Mouse (Mus musculus) layer of hippocampus, adult 2 months (tissue): ENCODE data around the gene Ormdl2. TPM values are rescaled to one million over a fixed set of nuclear protein-coding genes. Genes with fewer than 3 reads are reported as not detected.
A peak's percentile ranks its signal among the peaks of the same experiment; 100 is the strongest.
"Not testable (repeated sequence)": the region's sequence is repeated elsewhere in the genome, so short reads cannot be mapped to it uniquely, and the experiment has no call there.

Experiments
- DNase-seq, 2 experiments: peaks; one replicate each; pipeline ENCODE4 v3.0.0; 2022; ENCODE audit warnings: low spot score in 2 of 2
- H3K27ac ChIP-seq: fragments of 200-600 bp; 2 replicates; pipeline ENCODE4 v1.8.1; 2022
- H3K4me3 ChIP-seq: fragments of 200-600 bp; 2 replicates; pipeline ENCODE4 v1.8.1; 2022; ENCODE audit warnings: mild to moderate bottlenecking
- CTCF ChIP-seq: fragments of 200-600 bp; conservative IDR thresholded peaks from 2 replicates; pipeline ENCODE4 v1.8.1; 2022; ENCODE audit warnings: antibody characterized with exemption, mild to moderate bottlenecking, moderate library complexity
- total RNA-seq, 2 experiments: library from RNA; stranded (reverse); gene quantifications; 2 replicates each; pipeline ENCODE4 v1.2.3; 2021

Gene Ormdl2
- total RNA-seq, 2 experiments from 2014 or later = 6.7 to 8.4 TPM

DNA sequence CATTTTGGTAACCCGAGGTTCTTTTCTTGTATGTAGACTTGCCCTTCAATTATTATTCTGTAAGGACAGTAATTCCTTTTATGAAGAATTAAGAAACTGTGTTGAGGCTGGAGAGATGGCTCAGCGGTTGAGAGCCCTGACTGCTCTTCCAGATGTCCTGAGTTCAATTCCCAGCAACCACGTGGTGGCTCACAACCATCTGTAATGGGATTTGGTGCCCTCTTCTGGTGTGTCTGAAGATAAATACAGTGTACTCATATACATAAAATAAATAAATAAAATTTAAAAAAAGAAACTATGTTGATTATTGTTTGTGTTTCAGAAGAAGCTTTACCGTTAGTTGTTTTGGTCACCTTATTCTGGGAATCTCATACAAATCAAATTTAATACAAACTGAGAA, 1.6 kb upstream of the Ormdl2 start:
- not testable (repeated sequence) for H3K27ac ChIP-seq, DNase-seq
- peak; percentile 59 for TF ChIP-seq CTCF
- peak overlapping the region; percentile 83 for H3K4me3 ChIP-seq

DNA sequence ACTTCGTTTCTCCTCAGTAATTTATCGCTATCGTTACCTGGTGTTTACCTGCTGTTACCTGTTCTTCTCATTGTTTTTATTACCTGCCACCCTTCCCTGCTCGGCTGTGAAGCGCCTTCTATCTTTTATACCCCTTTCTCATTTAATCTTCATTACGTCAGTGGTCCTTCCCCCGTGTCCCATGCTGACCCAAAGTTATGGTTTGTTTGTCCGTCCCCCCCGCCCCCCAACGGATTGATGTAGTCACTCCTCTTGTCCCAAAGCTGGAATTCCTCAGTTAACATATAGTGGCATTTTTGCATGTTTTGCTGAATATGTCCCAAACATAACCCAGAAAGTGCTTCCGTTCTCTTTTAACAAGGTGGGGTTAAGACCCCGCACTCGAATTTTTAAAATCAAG, 690 bp upstream of the Ormdl2 start:
- TF ChIP-seq CTCF = no peak
- no peak for DNase-seq
- peak overlapping the region; percentile 83 for H3K4me3 ChIP-seq
- H3K27ac ChIP-seq = peak overlapping the region; percentile 88

DNA sequence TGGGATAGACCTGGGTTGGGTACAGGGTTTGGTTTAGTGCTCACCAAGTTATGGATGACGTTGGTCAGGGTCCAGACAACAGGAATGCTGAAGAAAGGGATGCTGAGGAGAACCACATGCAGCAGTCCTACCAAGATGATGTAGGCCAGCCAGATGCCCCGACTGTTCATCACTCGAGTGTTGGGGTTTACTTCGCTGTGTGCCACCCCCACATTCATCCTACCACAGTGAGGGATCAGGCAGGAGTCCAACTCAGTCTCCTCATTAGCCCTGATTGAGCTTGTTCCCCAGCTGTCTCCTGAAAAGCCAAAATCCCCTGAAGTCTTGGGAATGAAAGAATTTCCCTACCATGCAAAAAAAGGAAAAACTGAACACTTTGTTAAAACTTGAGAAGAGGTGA, 1.2 kb downstream of the Ormdl2 start:
- TF ChIP-seq CTCF = no peak
- DNase-seq = peak in 1 of 2 experiments; percentile 55

DNA sequence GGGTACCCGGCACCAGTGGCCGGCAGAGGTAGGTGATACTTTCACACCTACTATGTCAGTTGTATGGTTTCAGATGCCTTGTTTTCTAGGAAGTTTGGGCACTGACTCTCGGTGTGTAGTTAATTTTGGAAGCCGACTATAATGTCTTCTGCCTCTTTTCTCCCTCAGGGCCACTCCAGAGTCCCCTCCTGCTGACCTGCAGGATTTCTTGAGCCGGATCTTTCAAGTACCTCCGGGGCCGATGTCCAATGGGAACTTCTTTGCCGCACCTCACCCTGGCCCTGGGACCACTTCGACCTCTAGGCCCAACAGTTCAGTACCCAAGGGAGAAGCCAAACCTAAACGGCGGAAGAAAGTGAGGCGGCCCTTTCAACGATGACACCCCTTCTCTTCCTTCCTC, 4.4 kb downstream of the Ormdl2 start, which contains the start of gene Sarnp:
Gene Sarnp (plus strand): TSS at position 301 of the 400 bp plus-strand sequence.
- H3K4me3 ChIP-seq = no peak within 1 kb of the TSS
- no peak for TF ChIP-seq CTCF
- no peak for DNase-seq
- no peak within 1 kb of the TSS for H3K27ac ChIP-seq

More for the DNA sequence above, 1.2 kb downstream of the Ormdl2 start:
- Histone ChIP-seq H3K4me3 (no peak overlapping the region), H3K27ac (no peak overlapping the region)

DNA sequence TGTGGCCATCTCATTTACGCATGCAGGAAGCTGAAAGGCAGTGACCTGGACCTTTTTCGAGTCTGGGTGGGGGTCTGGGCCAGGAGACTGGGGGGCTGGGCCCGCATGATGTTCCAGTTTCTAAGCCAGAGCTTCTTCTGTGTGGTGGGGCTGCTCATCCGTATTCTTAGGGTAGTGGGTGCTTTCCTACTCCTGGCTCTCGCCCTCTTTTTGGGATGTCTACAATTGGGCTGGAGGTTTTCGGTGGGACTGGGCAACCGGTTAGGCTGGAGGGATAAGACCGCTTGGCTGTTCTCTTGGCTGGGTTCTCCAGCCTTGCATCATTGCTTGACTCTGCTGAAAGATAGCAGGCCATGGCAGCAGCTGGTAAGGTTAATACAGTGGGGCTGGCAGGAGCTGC, 14.4 kb downstream of the Ormdl2 start:
- TF ChIP-seq CTCF = no peak
- no peak for DNase-seq
- 0 out of 2 replicates have a peak overlapping the region, but pooled peaks have one; percentile 4 for H3K27ac ChIP-seq
- H3K4me3 ChIP-seq = peak overlapping the region; percentile 94

DNA sequence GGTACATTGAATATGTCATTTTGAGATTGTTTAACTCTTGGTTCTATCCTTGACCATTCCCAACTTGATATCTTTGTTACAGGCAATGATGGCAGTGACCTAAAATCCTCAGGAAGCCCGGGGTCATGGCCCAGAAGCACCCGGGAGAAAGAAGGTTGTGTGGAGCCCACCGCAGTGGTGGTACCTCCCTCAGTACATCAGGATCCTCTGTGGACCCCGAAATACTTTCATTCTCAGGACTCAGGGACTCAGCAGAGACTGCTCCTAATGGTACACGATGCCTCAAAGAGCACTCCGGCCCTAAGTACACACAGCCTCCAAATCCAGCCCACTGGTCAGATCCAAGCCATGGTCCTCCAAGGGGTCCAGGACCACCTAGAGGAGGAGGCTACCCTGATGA, 15.4 kb downstream of the Ormdl2 start:
- H3K4me3 ChIP-seq = peak overlapping the region; percentile 94
- H3K27ac ChIP-seq = peak overlapping the region; percentile 46; the same call in 1 of the 2 replicates
- no peak for DNase-seq
- TF ChIP-seq CTCF = no peak

DNA sequence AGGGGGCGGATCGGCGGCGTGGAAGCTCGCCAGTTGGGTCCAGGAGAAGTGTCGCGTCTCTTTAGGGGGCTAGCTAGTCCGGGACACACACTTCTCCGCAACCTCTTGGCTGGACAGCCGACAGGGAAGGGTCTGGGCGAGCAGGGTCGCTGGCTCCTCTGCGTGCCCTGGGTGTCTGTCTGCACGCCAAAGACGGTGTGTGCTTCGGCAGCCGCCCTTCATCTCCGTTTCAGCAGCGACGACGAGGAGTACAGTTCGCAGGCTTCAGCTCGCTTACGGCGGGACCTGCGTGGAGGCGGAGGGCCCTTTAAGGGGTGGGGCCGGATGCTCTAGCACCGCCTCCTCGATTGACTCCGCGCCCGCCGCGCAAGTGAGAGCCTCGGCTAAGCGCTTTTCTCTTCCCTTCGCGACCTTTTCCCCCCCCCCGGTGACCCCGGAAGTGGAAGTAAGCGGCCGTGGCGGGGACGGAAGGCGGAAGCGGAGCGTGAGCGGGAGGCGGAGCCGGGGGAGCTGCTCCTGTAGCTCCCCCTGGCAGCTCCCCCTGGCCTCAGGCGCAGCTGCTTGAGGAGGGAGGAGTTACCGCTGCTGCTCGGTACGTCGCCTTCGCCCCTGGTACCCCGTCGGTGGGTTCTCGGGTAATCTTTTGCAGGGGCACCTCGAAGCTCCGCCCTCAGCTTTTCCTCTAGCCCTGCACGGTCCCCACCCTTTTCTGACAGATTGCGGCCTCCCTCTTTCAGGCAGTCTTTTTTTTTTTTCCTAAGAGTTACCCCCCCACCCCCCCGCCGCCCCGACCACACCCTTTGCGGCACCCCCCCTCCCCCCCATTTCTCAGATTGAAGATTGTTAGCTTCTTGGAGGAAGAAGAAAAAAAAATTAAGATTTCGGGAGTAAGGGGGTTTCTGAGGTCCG, 16.1 kb downstream of the Ormdl2 start:
- TF ChIP-seq CTCF = peak; percentile 49
- H3K4me3 ChIP-seq = peak overlapping the region; percentile 94
- peak overlapping the region; percentile 98 for H3K27ac ChIP-seq
- peak; percentile 92 to 95 for DNase-seq

DNA sequence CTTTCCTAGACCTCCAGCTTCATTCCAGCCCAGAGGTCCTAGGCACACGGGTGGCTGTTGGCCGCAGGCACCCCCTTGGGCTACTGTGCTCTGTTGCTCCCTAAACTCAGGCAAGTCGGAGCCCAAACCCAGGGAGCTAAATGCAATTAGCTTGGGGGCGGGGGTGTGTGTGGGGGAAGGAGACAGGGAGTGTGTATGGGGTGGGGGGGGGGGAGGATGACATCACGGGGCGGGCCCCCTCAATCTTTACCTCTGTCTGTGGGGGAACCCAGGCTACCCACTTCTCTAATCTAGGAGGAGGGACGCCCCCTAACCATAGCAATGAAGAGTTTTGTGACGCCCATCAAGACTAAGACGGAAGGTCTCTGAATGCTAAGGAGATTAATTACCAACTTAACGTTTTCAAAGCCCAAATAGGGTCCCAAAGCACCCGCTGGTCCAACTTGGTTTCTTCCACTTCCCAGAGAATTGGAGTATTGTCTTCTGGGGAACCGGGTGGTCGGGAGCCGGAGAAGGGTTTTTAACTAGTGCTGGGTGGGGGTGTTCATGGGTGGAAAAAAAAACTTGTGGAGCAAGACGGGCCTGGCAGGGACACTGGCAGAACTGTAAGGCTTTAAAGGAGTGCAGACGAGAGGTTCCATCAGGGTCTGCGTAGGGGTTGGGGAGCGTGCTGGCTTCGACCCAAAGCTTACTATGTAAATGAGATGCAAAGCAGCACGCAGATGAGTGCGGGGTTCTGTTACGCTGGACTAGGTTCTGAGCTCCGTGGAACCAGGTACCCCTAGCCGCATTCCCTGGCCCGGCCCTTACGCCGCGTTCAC, 17.0 kb downstream of the Ormdl2 start, which contains the start of gene Tmem198b:
Gene Tmem198b (minus strand): TSS at position 100 of the 821 bp plus-strand sequence.
- H3K27ac ChIP-seq = peak within 1 kb of the TSS; percentile 98
- H3K4me3 ChIP-seq = peak within 1 kb of the TSS; percentile 94
- peak; percentile 62 to 67 for DNase-seq
- TF ChIP-seq CTCF = no peak

DNA sequence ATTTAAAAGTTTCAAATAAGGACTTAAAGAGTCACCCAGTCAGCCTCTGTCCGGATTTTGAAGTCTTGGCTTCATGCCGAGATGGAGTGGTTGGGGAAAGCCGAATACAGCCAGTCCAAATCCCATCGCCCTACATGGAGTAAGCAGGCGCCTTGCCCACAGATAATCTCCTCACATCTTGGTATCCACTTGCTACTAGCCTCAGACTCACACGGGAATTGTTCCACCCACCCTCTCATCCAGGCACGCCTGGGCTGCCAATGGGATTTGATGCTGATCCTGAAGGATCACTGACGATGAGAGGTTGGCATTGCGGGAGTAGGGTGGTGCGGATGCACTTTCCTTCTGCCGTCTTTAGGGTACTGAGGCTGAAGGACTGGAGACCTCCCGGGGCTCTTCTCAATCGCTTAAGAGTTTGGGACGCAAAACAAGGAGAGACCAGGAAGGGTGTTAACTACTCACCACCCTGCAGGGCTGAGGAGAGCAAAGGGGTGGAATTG, 17.6 kb downstream of the Ormdl2 start, which contains the start of gene Dnajc14:
Gene Dnajc14 (plus strand): TSS at position 292 of the 500 bp plus-strand sequence.
- no peak for TF ChIP-seq CTCF
- DNase-seq = peak; percentile 71 to 78
- Histone ChIP-seq H3K27ac (peak within 1 kb of the TSS; percentile 98), H3K4me3 (peak within 1 kb of the TSS; percentile 94)

DNA sequence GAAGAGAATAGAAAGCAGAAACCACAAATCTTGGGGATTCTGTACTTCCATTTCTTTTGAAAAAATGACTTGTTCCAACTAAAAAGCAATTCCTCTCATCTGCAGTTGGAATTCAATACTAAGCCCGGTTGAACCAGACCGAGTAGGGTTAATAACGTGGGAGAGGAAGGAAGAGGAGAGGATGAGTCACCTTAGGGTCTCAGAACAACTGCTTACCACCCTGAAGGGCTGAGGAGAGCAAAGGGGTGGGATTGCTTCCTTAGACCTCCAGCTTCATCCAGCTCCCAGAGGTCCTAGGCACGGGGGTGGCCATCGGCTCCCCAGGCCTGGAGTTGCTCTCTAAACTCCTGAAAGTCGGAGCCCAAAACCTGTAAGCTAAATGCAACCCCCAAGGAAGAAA, 18.1 kb downstream of the Ormdl2 start:
- H3K27ac ChIP-seq = peak overlapping the region; percentile 98
- no peak for TF ChIP-seq CTCF
- no peak for DNase-seq
- peak overlapping the region; percentile 94 for H3K4me3 ChIP-seq

DNA sequence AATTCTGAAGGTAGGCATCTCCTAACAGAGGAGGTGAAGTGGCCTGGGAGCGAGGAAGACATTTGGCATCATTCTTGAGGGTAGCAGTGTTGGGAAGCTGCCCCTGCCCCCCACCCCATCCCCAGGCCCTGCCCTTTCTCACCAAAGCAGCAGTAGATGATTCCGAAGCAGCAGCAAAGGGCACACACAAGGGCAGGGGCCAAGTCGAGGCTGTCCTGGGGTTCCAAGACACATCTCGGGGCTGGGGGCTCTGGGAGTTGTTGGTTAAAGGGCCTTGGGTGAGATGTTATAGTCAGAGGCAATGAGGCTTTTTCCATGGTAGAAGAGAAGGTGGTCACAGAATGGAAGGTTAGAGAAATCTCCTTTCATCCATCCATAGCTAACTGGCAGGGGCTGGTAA, 18.5 kb downstream of the Ormdl2 start:
- Histone ChIP-seq H3K4me3 (peak overlapping the region; percentile 94), H3K27ac (peak overlapping the region; percentile 98; the same call in 1 of the 2 replicates)
- no peak for TF ChIP-seq CTCF
- DNase-seq = no peak

DNA sequence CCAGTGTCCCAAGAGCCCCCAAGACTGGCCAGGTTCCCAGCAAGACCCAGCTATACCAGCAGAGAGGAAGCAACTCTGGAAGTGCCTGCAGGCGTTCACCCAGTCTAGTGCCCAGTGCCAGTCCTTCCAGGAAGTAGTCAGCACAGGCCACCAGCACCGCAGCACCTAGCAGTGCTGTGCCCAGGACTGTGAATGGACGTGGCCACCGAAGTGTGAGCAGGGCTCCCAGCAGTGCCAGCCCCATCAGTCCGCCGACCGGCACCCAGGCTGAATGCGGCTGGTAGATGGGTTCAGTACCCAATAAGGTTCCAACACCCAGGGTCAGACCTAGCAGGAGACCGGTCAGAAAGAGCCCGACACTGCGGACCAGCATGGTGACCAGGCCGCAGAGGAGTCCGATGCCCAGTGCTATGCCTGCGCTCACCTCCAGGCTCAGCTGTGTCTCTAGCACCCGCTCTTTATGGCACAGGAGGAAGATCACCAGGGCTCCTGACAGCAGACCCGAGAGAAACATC, 19.4 kb downstream of the Ormdl2 start:
- H3K4me3 ChIP-seq = no peak overlapping the region
- no peak for DNase-seq
- no peak overlapping the region for H3K27ac ChIP-seq
- TF ChIP-seq CTCF = no peak
